Mouse (Mus musculus) megakaryocyte, embryonic 14.5 days (primary cell): ENCODE data around the gene Sfswap.

Experiments
- FLI1 ChIP-seq: IDR thresholded peaks from 2 replicates; pipeline ENCODE4 v1.6.1; 2012; ENCODE audit warnings: low read length, inconsistent platforms, mixed read lengths
- GATA1 ChIP-seq: IDR thresholded peaks from 3 replicates; pipeline ENCODE4 v1.6.1; 2012; ENCODE audit warnings: mixed read lengths, low read length, inconsistent platforms, borderline replicate concordance

- TF ChIP-seq GATA1 (no peak), FLI1 (no peak)
Observed at GRCm38 (mm10) chr5:129529571-129529970, 28.6 kb downstream of the Sfswap start.
